Comparison of ENCODE assay signal across 8 mouse cellular contexts in genomic region chr5:88675443-88676387, GRCm38 (mm10). TPM values are rescaled to one million over a fixed set of nuclear protein-coding genes. Genes with fewer than 3 reads are reported as not detected.
DNase-seq lines count a peak whose midpoint lies in the region; ATAC-seq lines count a peak whose summit lies in the region.

TSS of gene Grsf1 (minus strand) at chr5:88676171.

- DNase-seq in ZHBTc4 (ENCODE audit: low read depth, low spot score): peak; percentile 96
- peak; percentile 84 to 86 for DNase-seq in gastrocnemius, adult 8-10 months (ENCODE audit: low spot score in 2 of 2)
- DNase-seq in induced T-regulatory cell, adult 2 months (ENCODE audit: low read depth): peak; percentile 93
- DNase-seq in left cerebral cortex, adult 9 months (ENCODE audit: low spot score in 2 of 2): peak; percentile 75 to 83
- DNase-seq in right cerebral cortex, postnatal 14 days: peak; percentile 92
- DNase-seq in urinary bladder, postnatal 36 days (ENCODE audit: low spot score in 2 of 2): peak; percentile 86 to 92

- peak; percentile 82 for ATAC-seq in common myeloid progenitor, adult 5-6 weeks (replicated peaks; ENCODE audit: low read depth, poor library complexity, severe bottlenecking)
- peak; percentile 75 for ATAC-seq in megakaryocyte progenitor cell, adult 5-6 weeks (replicated peaks; ENCODE audit: poor library complexity)

RNA-seq across cellular contexts. Expression of gene Grsf1, which starts in this region (rescaled TPM):
- total RNA-seq in common myeloid progenitor, adult 5-6 weeks (2017): 85.7 and 91.9 TPM in 2 replicates
- total RNA-seq in gastrocnemius, adult 8-10 months (2022): 100 to 1,000 TPM; 114 to 130 (median 120) TPM
- 77.0 and 80.8 TPM in 2 replicates for total RNA-seq in megakaryocyte progenitor cell, adult 5-6 weeks (2015)
- total RNA-seq in megakaryocyte progenitor cell, adult 5-6 weeks (2017): 72.6 and 74.0 TPM in 2 replicates

Comparison
In these comparisons a context has a peak if more than half of its experiments do, and no peak if none do; other contexts are left out.
1. Peak in every context shown above with its lines: DNase-seq and ATAC-seq.